Mouse (Mus musculus) MEL (cell line): Measurements from ENCODE around the gene Apba2. TPM values are rescaled to one million over a fixed set of nuclear protein-coding genes. Genes with fewer than 3 reads are reported as not detected.

Source experiments
- DNase-seq: peaks from one replicate; pipeline ENCODE4 v3.0.0; 2011; ENCODE audit warnings: low read depth, low spot score
- H3K27ac ChIP-seq: 2 replicates; pipeline ENCODE4 v1.5.1; 2012; ENCODE audit warnings: low read depth, mild to moderate bottlenecking, control low read depth, low read length, moderate library complexity; ENCODE audit not compliant: control insufficient read depth
- H3K27me3 ChIP-seq, 2 experiments: fragments of 150-350 bp in 1 of 2; sonication (generic) in 1 of 2; 2 replicates each; pipeline ENCODE4 v1.6.1; 2012; ENCODE audit warnings: low read length in 2 of 2, mild to moderate bottlenecking in 2 of 2, improper control_type of control experiment in 1 of 2, moderate library complexity in 1 of 2; ENCODE audit not compliant: insufficient read depth in 2 of 2, control insufficient read depth in 1 of 2
- H3K36me3 ChIP-seq, 2 experiments: 2 replicates each; pipeline ENCODE4 v1.6.1; 2012 to 2014; ENCODE audit warnings: low read length in 2 of 2, improper control_type of control experiment in 1 of 2, inconsistent platforms in 1 of 2, mild to moderate bottlenecking in 1 of 2; ENCODE audit not compliant: insufficient read depth in 2 of 2, control insufficient read depth in 1 of 2
- H3K4me1 ChIP-seq, 2 experiments: fragments of 150-350 bp in 1 of 2; sonication (generic) in 1 of 2; 2 replicates each; pipeline ENCODE4 v1.6.1; 2012; ENCODE audit warnings: low read length in 2 of 2, improper control_type of control experiment in 1 of 2, mild to moderate bottlenecking in 1 of 2; ENCODE audit not compliant: insufficient read depth in 2 of 2, control insufficient read depth in 1 of 2
- H3K4me3 ChIP-seq, 2 experiments: fragments of 150-350 bp in 1 of 2; sonication (generic) in 1 of 2; 2 replicates each; pipeline ENCODE4 v1.5.1; 2012; ENCODE audit warnings: low read depth in 2 of 2, low read length in 2 of 2, mild to moderate bottlenecking in 2 of 2, moderate library complexity in 2 of 2, control low read depth in 1 of 2, improper control_type of control experiment in 1 of 2; ENCODE audit not compliant: control insufficient read depth in 1 of 2, insufficient read depth in 1 of 2
- H3K79me2 ChIP-seq: 2 replicates; pipeline ENCODE4 v1.6.1; 2012; ENCODE audit warnings: mild to moderate bottlenecking, low read length, moderate library complexity; ENCODE audit not compliant: control insufficient read depth, poor library complexity, insufficient read depth
- H3K9ac ChIP-seq: 2 replicates; pipeline ENCODE4 v1.6.1; 2012; ENCODE audit warnings: low read depth, mild to moderate bottlenecking, control low read depth, low read length, moderate library complexity; ENCODE audit not compliant: control insufficient read depth, poor library complexity, severe bottlenecking
- H3K9me3 ChIP-seq: fragments of 150-350 bp; sonication (generic); replicated peaks from 2 replicates; pipeline ENCODE4 v1.6.1; 2012; ENCODE audit warnings: mild to moderate bottlenecking, low read length, improper control_type of control experiment, moderate library complexity; ENCODE audit not compliant: insufficient read depth
- BHLHE40 ChIP-seq: IDR thresholded peaks from 2 replicates; pipeline ENCODE4 v1.6.1; 2012; ENCODE audit warnings: low read depth, mild to moderate bottlenecking, inconsistent platforms, low read length, improper control_type of control experiment, borderline replicate concordance
- ELF1 ChIP-seq: IDR thresholded peaks from 2 replicates; pipeline ENCODE4 v1.6.1; 2014; ENCODE audit warnings: low read depth, mild to moderate bottlenecking, inconsistent platforms, low read length, improper control_type of control experiment, moderate library complexity
- EP300 ChIP-seq, 2 experiments: IDR thresholded peaks; 2 replicates each; pipeline ENCODE4 v1.6.1; 2011; ENCODE audit warnings: improper control_type of control experiment in 2 of 2, low read length in 2 of 2, low read depth in 1 of 2, mild to moderate bottlenecking in 1 of 2
- GABPA ChIP-seq: IDR thresholded peaks from 2 replicates; pipeline ENCODE4 v1.6.1; 2012; ENCODE audit warnings: low read depth, mild to moderate bottlenecking, inconsistent platforms, low read length, improper control_type of control experiment, moderate library complexity
- JUND ChIP-seq: IDR thresholded peaks from 2 replicates; pipeline ENCODE4 v1.6.1; 2011; ENCODE audit warnings: low read depth, mild to moderate bottlenecking, improper control_type of control experiment, low read length
- KAT2A ChIP-seq: conservative IDR thresholded peaks from 2 replicates; pipeline ENCODE4 v1.6.1; 2012; ENCODE audit warnings: low read depth, low read length, improper control_type of control experiment, inconsistent platforms
- MAFK ChIP-seq: IDR thresholded peaks from 2 replicates; pipeline ENCODE4 v1.6.1; 2011; ENCODE audit warnings: low read depth, mild to moderate bottlenecking, low read length, improper control_type of control experiment, borderline replicate concordance
- MEF2A ChIP-seq: IDR thresholded peaks from 2 replicates; pipeline ENCODE4 v1.6.1; 2014; ENCODE audit warnings: low read depth, mild to moderate bottlenecking, inconsistent platforms, low read length, improper control_type of control experiment; ENCODE audit not compliant: poor library complexity, insufficient replicate concordance, severe bottlenecking; ENCODE audit errors: extremely low read depth
- MYC ChIP-seq: IDR thresholded peaks from 2 replicates; pipeline ENCODE4 v1.6.1; 2011; ENCODE audit warnings: low read depth, mild to moderate bottlenecking, low read length, improper control_type of control experiment, moderate library complexity
- NELFE ChIP-seq: IDR thresholded peaks from 2 replicates; pipeline ENCODE4 v1.6.1; 2011; ENCODE audit warnings: low read depth, low read length, improper control_type of control experiment
- NRF1 ChIP-seq: IDR thresholded peaks from 2 replicates; pipeline ENCODE4 v1.6.1; 2014; ENCODE audit warnings: low read depth, mild to moderate bottlenecking, inconsistent platforms, low read length, improper control_type of control experiment, moderate library complexity; ENCODE audit not compliant: poor library complexity, insufficient read depth, severe bottlenecking
- POLR2A ChIP-seq, 2 experiments: IDR thresholded peaks; 2 replicates each; pipeline ENCODE4 v1.6.1; 2011 to 2012; ENCODE audit warnings: low read length in 2 of 2, mild to moderate bottlenecking in 2 of 2, control low read depth in 1 of 2, improper control_type of control experiment in 1 of 2, low read depth in 1 of 2, moderate library complexity in 1 of 2; ENCODE audit not compliant: control insufficient read depth in 1 of 2, insufficient read depth in 1 of 2, poor library complexity in 1 of 2
- POLR2AphosphoS2 ChIP-seq: IDR thresholded peaks from 2 replicates; pipeline ENCODE4 v1.6.1; 2011; ENCODE audit warnings: low read length, improper control_type of control experiment
- RAD21 ChIP-seq: IDR thresholded peaks from 2 replicates; pipeline ENCODE4 v1.6.1; 2011; ENCODE audit warnings: mild to moderate bottlenecking, low read depth, low read length, improper control_type of control experiment
- RCOR1 ChIP-seq: IDR thresholded peaks from 2 replicates; pipeline ENCODE4 v1.6.1; 2012; ENCODE audit warnings: low read depth, mild to moderate bottlenecking, inconsistent platforms, low read length, improper control_type of control experiment
- SMC3 ChIP-seq: IDR thresholded peaks from 2 replicates; pipeline ENCODE4 v1.6.1; 2011; ENCODE audit warnings: low read depth, low read length, improper control_type of control experiment
- TBP ChIP-seq: IDR thresholded peaks from 2 replicates; pipeline ENCODE4 v1.8.0; 2011; ENCODE audit warnings: low read depth, low read length, improper control_type of control experiment
- UBTF ChIP-seq: IDR thresholded peaks from 2 replicates; pipeline ENCODE4 v1.6.1; 2012; ENCODE audit warnings: low read depth, mild to moderate bottlenecking, inconsistent platforms, low read length, improper control_type of control experiment, moderate library complexity, borderline replicate concordance; ENCODE audit not compliant: insufficient read depth
- USF1 ChIP-seq: IDR thresholded peaks from 2 replicates; pipeline ENCODE4 v1.6.1; 2014; ENCODE audit warnings: low read depth, mild to moderate bottlenecking, inconsistent platforms, low read length, improper control_type of control experiment, moderate library complexity
- ZNF384 ChIP-seq: IDR thresholded peaks from 2 replicates; pipeline ENCODE4 v1.6.1; 2012; ENCODE audit warnings: low read depth, mild to moderate bottlenecking, inconsistent platforms, low read length, improper control_type of control experiment
- polyA plus RNA-seq, 2 experiments: library from polyadenylated mRNA; stranded (reverse) in 1 of 2; unstranded in 1 of 2; fragments of >175 nt in 1 of 2; fragments of >200 nt in 1 of 2; gene quantifications; 2 replicates each; pipeline versions ENCODE4 v1.2.1 to v1.2.4; 2012; ENCODE audit warnings: low replicate concordance in 2 of 2, low read depth in 1 of 2; ENCODE audit not compliant: insufficient read length in 2 of 2, insufficient read depth in 1 of 2, missing spikeins in 1 of 2
- total RNA-seq: library from RNA; depleted of rRNA; stranded (reverse); fragments of 300-350 nt; gene quantifications from 2 replicates; pipeline ENCODE4 v1.2.3, GENCODE M21; 2012

The Apba2 gene
- total and polyA plus RNA-seq, 3 experiments: not detected

DNA sequence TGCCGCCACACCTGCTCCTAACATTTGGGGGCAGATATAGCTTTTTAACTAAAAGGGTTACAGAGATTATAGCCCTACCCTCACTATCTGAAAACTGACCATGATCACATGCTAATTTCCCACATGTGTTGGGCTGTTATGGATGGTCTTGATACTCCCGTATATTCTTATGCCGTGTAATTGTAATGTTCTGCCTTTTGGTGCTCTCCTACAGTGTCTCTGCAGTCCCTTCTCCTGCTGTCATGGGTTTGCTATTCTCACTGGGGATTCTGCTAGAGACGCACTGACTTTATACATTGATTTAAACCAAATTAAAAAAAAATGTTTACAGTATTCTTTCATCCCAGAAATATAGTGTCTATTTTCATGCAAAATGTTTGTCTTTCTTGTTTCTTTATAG lies 157.4 kb downstream of the Apba2 start:
- H3K27me3 ChIP-seq: no peaks in the 10 kb centered on the region
- no peaks in the 10 kb centered on the region for H3K4me1 ChIP-seq
- H3K79me2 ChIP-seq: no peaks in the 10 kb centered on the region
- H3K4me3 ChIP-seq: no peak overlapping the region
- H3K36me3 ChIP-seq: no peaks in the 10 kb centered on the region
- no peak overlapping the region for H3K27ac ChIP-seq
- no peak for TF ChIP-seq USF1
- TF ChIP-seq MYC: no peak
- no peak for TF ChIP-seq RAD21
- no peak for TF ChIP-seq KAT2A
- no peak for TF ChIP-seq GABPA
- TF ChIP-seq SMC3: no peak
- TF ChIP-seq ELF1: no peak
- no peak for TF ChIP-seq MAFK
- no peak for TF ChIP-seq UBTF
- no peak for TF ChIP-seq BHLHE40
- no peak for TF ChIP-seq ZNF384
- no peak for TF ChIP-seq RCOR1
- no peak for TF ChIP-seq NRF1
- TF ChIP-seq POLR2A (IDR thresholded peaks at IDR 0.05; ENCODE audit: control insufficient read depth in 1 of 2, insufficient read depth in 1 of 2, low read depth in 1 of 2, low read length in 2 of 2, poor library complexity in 1 of 2): no peak
- TF ChIP-seq NELFE: no peak
- DNase-seq: no peak
- no peak overlapping the region for H3K9ac ChIP-seq
- H3K9me3 ChIP-seq: no peaks in the 10 kb centered on the region

- no peaks in the 10 kb centered on the region for H3K4me1 ChIP-seq
- no peak overlapping the region for H3K9ac ChIP-seq
- H3K27ac ChIP-seq: no peak overlapping the region
- no peaks in the 10 kb centered on the region for H3K36me3 ChIP-seq
- no peaks in the 10 kb centered on the region for H3K27me3 ChIP-seq
- DNase-seq: no peak
- no peak for TF ChIP-seq MEF2A
- no peak for TF ChIP-seq MAFK
- TF ChIP-seq ELF1: no peak
- no peak for TF ChIP-seq RCOR1
- TF ChIP-seq TBP: no peak
- TF ChIP-seq POLR2AphosphoS2: no peak
- TF ChIP-seq USF1: no peak
- TF ChIP-seq JUND: no peak
- TF ChIP-seq ZNF384: no peak
- TF ChIP-seq EP300 (IDR thresholded peaks at IDR 0.05; ENCODE audit: low read depth in 1 of 2, low read length in 2 of 2): no peak
- TF ChIP-seq, all 39 proteins: peak for 0
- Histone ChIP-seq H3K4me3 (no peak overlapping the region), H3K79me2 (no peaks in the 10 kb centered on the region), H3K9me3 (no peaks in the 10 kb centered on the region)
Observed at GRCm38 (mm10) chr7:64659328-64659727, 157.8 kb downstream of the Apba2 start.
